Mouse (Mus musculus): Measurements from ENCODE around the gene Pkd1. TPM values are rescaled to one million over a fixed set of nuclear protein-coding genes. Genes with fewer than 3 reads are reported as not detected.
A peak's percentile ranks its signal among the peaks of the same experiment; 100 is the strongest.

The Pkd1 gene
- polyA plus RNA-seq, 1 experiment from 2014 or later: 37.9 TPM

GRCm38 (mm10) chr17:24630072-24630471 lies 80.4 kb downstream of the Pkd1 start:
- no peak overlapping the region for H3K9ac ChIP-seq
- H3K4me1 ChIP-seq: peaks cover 26% of the 10 kb centered on the region
- no peak overlapping the region for H3K4me3 ChIP-seq
- ATAC-seq (ENCODE audit: insufficient number of reproducible peaks, low FRiP score, low TSS enrichment, low read depth): no peak
- peaks cover 56% of the 10 kb centered on the region for H3K36me3 ChIP-seq
- no peak overlapping the region for H3K27ac ChIP-seq
- WGBS: 87% methylated on average over 14 of the region's 14 CpGs
- H3K9me3 ChIP-seq: no peaks in the 10 kb centered on the region
- no peak overlapping the region for H3K4me2 ChIP-seq
- H3K27me3 ChIP-seq: no peaks in the 10 kb centered on the region

GRCm38 (mm10) chr17:24632167-24632812 lies 82.7 kb downstream of the Pkd1 start, which contains the start of the genes Tsc2 and Nthl1:
TSS of gene Tsc2 (minus strand) at chr17:24632630.
TSS of gene Nthl1 (plus strand) at chr17:24632680.
- H3K27me3 ChIP-seq: no peaks in the 10 kb centered on the region
- peak within 1 kb of the TSS; percentile 96 for H3K27ac ChIP-seq
- under 1% methylated on average over 51 of the region's 51 CpGs for whole genome bisulfite sequencing
- H3K9ac ChIP-seq: peak within 1 kb of the TSS; percentile 52
- peaks cover 31% of the 10 kb centered on the region for H3K4me1 ChIP-seq
- H3K9me3 ChIP-seq: no peaks in the 10 kb centered on the region
- peak within 1 kb of the TSS; percentile 55 for H3K4me3 ChIP-seq
- peak within 1 kb of the TSS; percentile 81 for H3K4me2 ChIP-seq
- peak; percentile 85 for ATAC-seq (ENCODE audit: insufficient number of reproducible peaks, low FRiP score, low TSS enrichment, low read depth)
- H3K36me3 ChIP-seq: peaks cover 41% of the 10 kb centered on the region

- ATAC-seq (ENCODE audit: insufficient number of reproducible peaks, low FRiP score, low TSS enrichment, low read depth): peak; percentile 36
- WGBS: 7% methylated on average over 22 of the region's 22 CpGs
- Histone ChIP-seq H3K9me3 (no peaks in the 10 kb centered on the region), H3K4me2 (peak overlapping the region; percentile 81), H3K9ac (peak overlapping the region; percentile 52), H3K4me1 (peaks cover 31% of the 10 kb centered on the region), H3K27ac (peak overlapping the region; percentile 96), H3K36me3 (peaks cover 35% of the 10 kb centered on the region), H3K27me3 (no peaks in the 10 kb centered on the region), H3K4me3 (peak overlapping the region; percentile 55)
Observed at GRCm38 (mm10) chr17:24632813-24633449, 83.3 kb downstream of the Pkd1 start.

- Histone ChIP-seq H3K4me3 (no peak overlapping the region), H3K36me3 (peaks cover 31% of the 10 kb centered on the region), H3K4me1 (peaks cover 38% of the 10 kb centered on the region), H3K4me2 (no peak overlapping the region), H3K27ac (peak overlapping the region; percentile 96), H3K9me3 (no peaks in the 10 kb centered on the region), H3K27me3 (no peaks in the 10 kb centered on the region), H3K9ac (no peak overlapping the region)
- WGBS: 92% methylated on average over 11 of the region's 11 CpGs
- ATAC-seq (ENCODE audit: insufficient number of reproducible peaks, low FRiP score, low TSS enrichment, low read depth): no peak
Observed at GRCm38 (mm10) chr17:24633831-24634230, 84.2 kb downstream of the Pkd1 start.

GRCm38 (mm10) chr17:24635024-24635423 lies 85.4 kb downstream of the Pkd1 start:
- Histone ChIP-seq H3K9me3 (no peaks in the 10 kb centered on the region), H3K36me3 (peaks cover 20% of the 10 kb centered on the region), H3K4me3 (no peak overlapping the region), H3K27me3 (no peaks in the 10 kb centered on the region), H3K9ac (no peak overlapping the region), H3K27ac (no peak overlapping the region), H3K4me2 (no peak overlapping the region), H3K4me1 (peaks cover 50% of the 10 kb centered on the region)
- 84% methylated on average over 4 of the region's 4 CpGs for WGBS
- no peak for ATAC-seq (ENCODE audit: insufficient number of reproducible peaks, low FRiP score, low TSS enrichment, low read depth)

GRCm38 (mm10) chr17:24635694-24636093 lies 86.1 kb downstream of the Pkd1 start:
- no peaks in the 10 kb centered on the region for H3K9me3 ChIP-seq
- no peaks in the 10 kb centered on the region for H3K27me3 ChIP-seq
- no peak overlapping the region for H3K27ac ChIP-seq
- H3K36me3 ChIP-seq: peaks cover 18% of the 10 kb centered on the region
- no peak overlapping the region for H3K9ac ChIP-seq
- WGBS: 92% methylated on average over 5 of the region's 5 CpGs
- H3K4me3 ChIP-seq: no peak overlapping the region
- no peak overlapping the region for H3K4me2 ChIP-seq
- peaks cover 57% of the 10 kb centered on the region for H3K4me1 ChIP-seq
- no peak for ATAC-seq (ENCODE audit: insufficient number of reproducible peaks, low FRiP score, low TSS enrichment, low read depth)

- H3K9me3 ChIP-seq: no peaks in the 10 kb centered on the region
- no peak for ATAC-seq (ENCODE audit: insufficient number of reproducible peaks, low FRiP score, low TSS enrichment, low read depth)
- peaks cover 24% of the 10 kb centered on the region for H3K36me3 ChIP-seq
- peaks cover 54% of the 10 kb centered on the region for H3K4me1 ChIP-seq
- H3K27ac ChIP-seq: no peak overlapping the region
- WGBS: 77% methylated on average over 5 of the region's 5 CpGs
- no peak overlapping the region for H3K9ac ChIP-seq
- H3K4me2 ChIP-seq: no peak overlapping the region
- H3K27me3 ChIP-seq: no peaks in the 10 kb centered on the region
- H3K4me3 ChIP-seq: no peak overlapping the region
Observed at GRCm38 (mm10) chr17:24636781-24637481, 87.3 kb downstream of the Pkd1 start.

- no peak overlapping the region for H3K4me2 ChIP-seq
- H3K4me3 ChIP-seq: no peak overlapping the region
- H3K9me3 ChIP-seq: no peaks in the 10 kb centered on the region
- peaks cover 28% of the 10 kb centered on the region for H3K36me3 ChIP-seq
- H3K27ac ChIP-seq: peak overlapping the region; percentile 93
- H3K9ac ChIP-seq: no peak overlapping the region
- H3K4me1 ChIP-seq: peaks cover 52% of the 10 kb centered on the region
- ATAC-seq (ENCODE audit: insufficient number of reproducible peaks, low FRiP score, low TSS enrichment, low read depth): no peak
- no peaks in the 10 kb centered on the region for H3K27me3 ChIP-seq
- 93% methylated on average over 4 of the region's 4 CpGs for WGBS
Observed at GRCm38 (mm10) chr17:24638214-24638613, 88.6 kb downstream of the Pkd1 start.

GRCm38 (mm10) chr17:24638840-24639239 lies 89.2 kb downstream of the Pkd1 start:
- H3K36me3 ChIP-seq: peaks cover 28% of the 10 kb centered on the region
- H3K9ac ChIP-seq: no peak overlapping the region
- peaks cover 47% of the 10 kb centered on the region for H3K4me1 ChIP-seq

GRCm38 (mm10) chr17:24639571-24639988 lies 89.9 kb downstream of the Pkd1 start:
- Histone ChIP-seq H3K27ac (peak overlapping the region; percentile 93), H3K9ac (peak overlapping the region; percentile 18; the same call in 1 of the 2 replicates), H3K27me3 (no peaks in the 10 kb centered on the region), H3K4me2 (peak overlapping the region; percentile 17; the same call in 1 of the 2 replicates), H3K4me3 (no peak overlapping the region), H3K4me1 (peaks cover 50% of the 10 kb centered on the region), H3K9me3 (no peaks in the 10 kb centered on the region), H3K36me3 (peaks cover 30% of the 10 kb centered on the region)
- 13% methylated on average over 5 of the region's 5 CpGs for WGBS
- ATAC-seq (ENCODE audit: insufficient number of reproducible peaks, low FRiP score, low TSS enrichment, low read depth): peak; percentile 27

More at GRCm38 (mm10) chr17:24638840-24639239, 89.2 kb downstream of the Pkd1 start:
- H3K27ac ChIP-seq: peak overlapping the region; percentile 93
- no peaks in the 10 kb centered on the region for H3K9me3 ChIP-seq
- H3K4me2 ChIP-seq: no peak overlapping the region
- 0 out of 2 replicates have a peak, but pooled peaks have one; percentile 37 for ATAC-seq (ENCODE audit: insufficient number of reproducible peaks, low FRiP score, low TSS enrichment, low read depth)
- no peak overlapping the region for H3K4me3 ChIP-seq
- H3K27me3 ChIP-seq: no peaks in the 10 kb centered on the region
- WGBS: 32% methylated on average over 9 of the region's 9 CpGs

- H3K4me2 ChIP-seq: 0 out of 2 replicates have a peak overlapping the region, but pooled peaks have one; percentile 17
- 81% methylated on average over 7 of the region's 7 CpGs for WGBS
Observed at GRCm38 (mm10) chr17:24640119-24640518, 90.5 kb downstream of the Pkd1 start.

More at GRCm38 (mm10) chr17:24640119-24640518, 90.5 kb downstream of the Pkd1 start:
- ATAC-seq (ENCODE audit: insufficient number of reproducible peaks, low FRiP score, low TSS enrichment, low read depth): no peak
- peaks cover 34% of the 10 kb centered on the region for H3K36me3 ChIP-seq
- peak overlapping the region; percentile 93 for H3K27ac ChIP-seq
- peaks cover 51% of the 10 kb centered on the region for H3K4me1 ChIP-seq
- H3K9me3 ChIP-seq: no peaks in the 10 kb centered on the region
- H3K4me3 ChIP-seq: no peak overlapping the region
- H3K27me3 ChIP-seq: no peaks in the 10 kb centered on the region
- H3K9ac ChIP-seq: 0 out of 2 replicates have a peak overlapping the region, but pooled peaks have one; percentile 18

Data from limb, embryonic 15.5 days (tissue).